Mouse (Mus musculus) kidney, adult 18-20 months (tissue): ENCODE results near the gene Lrp8.

Experiments
- DNase-seq: peaks from one replicate; pipeline ENCODE4 v3.0.0; 2021

Gene Lrp8

DNA sequence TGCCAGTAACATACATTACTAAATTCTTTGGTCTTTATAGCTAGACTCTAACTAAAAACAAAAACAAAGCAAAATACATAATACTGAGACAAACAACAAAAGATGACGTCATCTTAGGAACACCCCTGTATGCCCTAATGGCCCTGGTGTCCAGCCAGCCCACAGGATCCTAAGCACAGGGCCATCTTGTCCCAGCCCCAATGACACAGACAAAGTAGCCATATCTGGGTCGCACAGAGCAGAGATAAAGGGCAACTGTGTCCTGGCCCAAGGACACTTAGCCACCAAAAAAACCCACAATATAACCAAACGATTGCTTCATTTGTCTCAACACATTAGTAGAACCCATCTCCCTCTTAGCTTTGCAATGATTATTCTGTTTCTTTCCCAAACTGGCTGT lies 8.9 kb downstream of the Lrp8 start:
- no peak for DNase-seq

DNA sequence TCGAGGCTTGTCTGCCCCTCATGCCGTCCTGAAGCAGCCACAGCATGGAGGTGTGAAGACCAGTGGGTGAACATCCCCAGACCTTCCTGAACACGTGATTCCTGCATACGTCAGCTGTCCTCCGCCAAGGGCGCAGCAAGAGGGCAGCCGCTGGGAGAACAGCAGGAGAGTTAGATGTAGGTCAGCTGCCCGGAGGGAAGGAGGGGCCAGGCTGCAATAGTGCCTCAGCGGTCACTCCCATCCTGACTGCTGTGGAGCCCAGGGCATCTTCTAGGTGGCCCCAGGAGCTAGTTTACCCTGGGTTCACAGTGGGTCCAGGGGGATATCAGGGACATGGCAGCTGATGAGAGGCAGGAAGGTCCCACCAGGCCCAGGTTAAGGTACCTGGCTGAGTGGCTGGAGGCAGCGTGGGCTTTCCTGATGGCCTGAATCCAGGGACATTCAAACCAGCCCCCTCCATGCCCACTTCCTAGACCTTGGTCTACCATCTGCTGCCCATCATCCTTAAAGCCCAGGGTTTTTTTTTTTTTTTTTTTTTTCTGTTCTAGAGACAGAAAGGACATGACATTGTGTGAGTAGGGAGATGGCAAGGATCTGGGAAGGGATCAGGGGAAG lies 9.8 kb downstream of the Lrp8 start:
- no peak for DNase-seq

DNA sequence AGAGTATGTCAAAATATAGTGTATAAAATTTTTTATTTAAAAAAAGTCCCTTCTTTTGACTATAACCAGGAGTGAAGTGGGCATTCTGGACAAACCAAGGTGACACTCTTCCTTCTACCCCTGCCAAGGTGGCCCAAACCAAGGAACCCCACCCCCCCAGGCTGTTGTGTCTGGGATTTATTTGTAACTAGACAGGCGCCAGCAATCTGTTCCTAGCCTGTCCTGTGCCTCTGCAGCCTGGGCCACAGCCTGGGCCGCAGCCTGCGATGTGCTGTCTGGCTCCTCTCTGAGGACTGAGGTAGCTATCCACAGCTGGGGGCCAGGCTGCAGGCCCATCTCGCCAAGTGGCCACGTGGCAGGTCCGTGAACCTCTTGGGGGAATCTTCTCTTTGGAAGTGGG lies 10.3 kb downstream of the Lrp8 start:
- no peak for DNase-seq

DNA sequence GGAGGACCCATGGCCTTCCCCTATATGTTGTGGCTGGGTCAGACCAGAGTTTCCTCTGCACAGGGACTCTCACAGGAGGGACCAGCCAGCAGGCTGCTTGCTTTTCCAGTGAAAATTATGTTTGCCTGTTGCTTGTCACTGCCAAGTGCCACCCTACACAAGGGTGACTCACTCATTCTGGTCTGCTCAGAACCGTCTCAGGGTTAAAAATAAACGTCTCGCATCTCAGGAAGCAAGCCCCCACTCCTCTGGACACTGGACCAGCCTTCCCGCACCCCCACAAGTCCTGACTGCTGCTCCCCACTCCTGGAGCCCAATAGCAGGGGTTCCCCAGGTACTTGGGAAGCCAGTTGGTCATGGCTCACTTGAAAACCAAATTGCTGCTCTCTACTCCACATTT lies 14.4 kb downstream of the Lrp8 start:
- no peak for DNase-seq

DNA sequence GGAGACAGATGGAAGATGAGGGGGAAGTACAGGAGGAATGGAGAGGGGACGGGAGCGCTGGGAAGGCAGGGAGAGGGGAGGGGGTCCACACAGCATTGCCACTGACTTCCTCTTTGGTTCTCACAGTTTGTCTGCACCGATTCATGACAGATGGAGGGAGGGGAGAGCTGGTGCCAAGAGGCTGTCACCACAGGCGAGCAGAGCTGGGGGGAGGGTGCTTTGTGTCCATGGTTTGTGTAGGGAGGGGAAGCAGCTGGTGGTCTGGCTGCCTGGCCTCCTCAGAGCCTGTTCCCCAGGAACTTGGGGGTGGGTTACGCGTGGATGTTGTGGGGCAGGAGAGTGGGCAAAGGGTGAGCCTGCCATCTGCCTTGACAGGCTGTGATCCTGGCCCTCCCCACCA lies 15.4 kb downstream of the Lrp8 start:
- no peak for DNase-seq

DNA sequence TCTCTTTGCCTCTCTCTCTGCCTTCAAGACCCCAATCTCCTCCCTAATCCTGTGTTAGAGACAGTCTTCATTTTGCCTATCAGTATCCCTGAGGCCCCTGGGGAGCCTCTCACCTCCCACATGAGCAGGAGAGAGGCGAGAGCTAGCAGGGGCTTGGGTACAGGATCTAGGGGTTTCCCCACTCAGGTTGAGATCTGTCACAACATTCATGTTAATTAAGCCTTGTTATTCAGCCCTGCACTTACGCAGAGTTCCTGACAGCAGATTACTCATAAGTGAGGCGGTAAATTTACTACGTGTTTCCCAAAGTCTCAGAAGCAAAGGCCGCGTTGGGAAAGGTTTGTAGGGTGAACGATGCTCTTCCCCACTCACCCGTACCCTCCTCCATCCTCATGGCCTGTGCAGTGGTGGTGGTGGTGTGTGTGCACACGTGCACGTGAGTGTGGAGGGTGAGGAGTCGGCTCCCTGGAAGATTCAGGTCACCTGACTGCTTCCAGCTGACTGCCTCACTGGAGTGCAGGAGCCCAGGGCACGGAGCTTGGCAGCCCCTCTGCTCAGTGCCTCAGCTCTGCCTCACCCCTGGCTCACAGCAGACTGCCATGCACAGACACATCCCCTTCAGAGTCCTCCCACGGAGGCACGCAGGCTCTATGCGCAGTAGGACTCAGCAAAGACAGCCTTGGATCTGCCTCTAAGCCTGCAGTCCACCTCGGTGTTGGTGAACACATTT lies 18.1 kb downstream of the Lrp8 start:
- no peak for DNase-seq

DNA sequence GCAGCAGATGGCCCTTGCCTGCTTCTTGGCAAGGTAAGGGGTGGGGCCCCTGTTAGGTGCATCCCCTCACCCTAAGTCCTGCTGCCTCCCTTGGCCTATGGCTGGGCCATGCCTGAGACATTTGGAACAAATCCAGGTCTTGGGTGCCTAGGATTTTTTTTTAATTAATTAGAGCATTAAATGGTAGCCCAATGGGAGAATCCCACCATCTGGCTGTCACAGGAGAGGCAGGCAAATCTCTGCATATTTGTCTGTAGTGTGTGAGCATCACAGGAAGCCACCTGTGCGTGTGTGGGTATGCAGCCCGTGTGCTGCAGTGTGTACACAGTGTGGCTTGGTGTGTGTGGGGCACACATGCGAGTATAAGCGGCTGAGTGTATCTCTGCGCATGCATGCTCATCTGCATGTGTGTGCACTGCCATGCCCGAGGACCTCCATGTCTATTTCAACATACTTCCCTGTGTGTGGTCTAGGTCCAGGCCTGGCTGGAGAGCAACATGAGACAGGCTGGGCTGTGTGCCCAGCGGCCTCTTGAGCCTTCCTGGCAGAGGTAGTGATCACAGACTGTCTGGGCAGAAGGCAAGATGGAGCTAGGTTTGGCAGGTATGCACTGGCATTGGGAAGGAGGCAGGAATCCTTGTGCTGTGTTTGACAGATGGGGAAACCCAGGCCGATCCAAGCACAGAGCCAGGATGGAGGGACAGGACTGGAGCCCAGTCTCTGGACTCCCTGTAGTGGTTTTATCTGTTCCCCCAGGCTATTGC lies 19.0 kb downstream of the Lrp8 start:
- DNase-seq, result peak; percentile 28

DNA sequence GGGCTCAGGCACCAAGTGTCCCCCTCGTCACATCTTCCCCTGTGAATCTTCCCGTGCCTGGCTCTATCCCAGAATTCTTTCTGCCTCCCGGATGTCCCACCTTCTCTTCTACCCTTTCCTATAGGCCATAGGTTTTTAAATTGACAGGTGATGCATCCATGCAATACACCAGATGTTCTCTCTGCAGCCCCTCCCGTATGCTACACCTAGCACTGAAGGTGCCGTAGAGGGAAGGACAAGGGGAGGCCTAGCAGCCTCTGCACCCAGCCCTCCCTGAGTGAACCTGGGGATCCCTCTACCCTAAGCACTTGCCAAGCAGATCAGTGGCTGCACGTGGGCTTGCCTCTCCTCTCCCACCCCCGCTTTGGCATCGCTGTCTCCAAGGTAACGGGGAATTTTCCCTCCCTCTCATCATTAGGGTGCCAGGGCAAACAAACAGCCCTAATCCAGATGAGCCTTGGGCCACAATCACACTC lies 20.9 kb downstream of the Lrp8 start:
- DNase-seq, result no peak

DNA sequence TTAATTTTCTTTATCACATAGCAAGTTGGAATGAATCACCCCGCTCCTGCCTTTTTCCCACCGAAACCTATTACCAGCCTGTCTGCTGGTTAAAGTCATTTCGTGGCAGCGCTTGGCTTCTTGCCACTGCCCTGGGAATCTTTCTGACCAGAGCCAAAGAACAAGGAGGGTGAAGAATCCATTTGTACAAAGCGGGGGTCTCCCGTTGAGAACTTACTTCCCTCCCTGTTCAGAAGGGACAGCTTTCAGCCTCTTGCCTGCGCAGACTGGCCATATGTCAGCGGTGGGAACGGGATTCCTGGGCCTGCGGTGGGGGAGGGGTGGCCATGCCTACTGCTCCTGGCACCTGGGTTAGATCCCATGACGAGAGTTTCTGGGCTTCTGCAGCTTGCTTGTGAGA lies 21.4 kb downstream of the Lrp8 start:
- DNase-seq, result no peak

DNA sequence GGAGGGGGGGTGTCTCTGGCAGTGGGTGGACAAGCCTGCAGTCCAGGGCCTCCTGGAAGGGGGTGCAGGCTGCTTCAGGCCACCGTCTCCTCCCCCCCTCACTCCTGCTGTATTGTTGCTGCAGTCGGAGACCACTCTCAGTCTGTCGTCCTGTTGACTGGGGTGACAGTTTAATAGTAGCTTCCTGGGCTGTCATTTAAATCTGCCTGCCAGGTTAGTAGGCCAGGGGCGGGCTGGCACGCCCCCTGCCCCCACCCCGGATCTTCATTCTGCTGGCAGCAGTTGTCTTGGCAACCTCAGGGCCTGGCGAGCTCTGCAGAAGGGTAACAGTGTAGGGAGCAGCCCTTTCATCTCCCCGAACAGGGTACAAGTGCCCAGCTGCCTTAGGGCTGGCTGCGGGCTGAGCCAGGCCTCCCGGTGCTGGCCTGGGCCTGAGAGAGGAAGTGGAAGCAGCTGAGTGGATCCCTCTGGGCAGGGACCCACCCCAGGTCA lies 26.7 kb downstream of the Lrp8 start:
- DNase-seq, result no peak

DNA sequence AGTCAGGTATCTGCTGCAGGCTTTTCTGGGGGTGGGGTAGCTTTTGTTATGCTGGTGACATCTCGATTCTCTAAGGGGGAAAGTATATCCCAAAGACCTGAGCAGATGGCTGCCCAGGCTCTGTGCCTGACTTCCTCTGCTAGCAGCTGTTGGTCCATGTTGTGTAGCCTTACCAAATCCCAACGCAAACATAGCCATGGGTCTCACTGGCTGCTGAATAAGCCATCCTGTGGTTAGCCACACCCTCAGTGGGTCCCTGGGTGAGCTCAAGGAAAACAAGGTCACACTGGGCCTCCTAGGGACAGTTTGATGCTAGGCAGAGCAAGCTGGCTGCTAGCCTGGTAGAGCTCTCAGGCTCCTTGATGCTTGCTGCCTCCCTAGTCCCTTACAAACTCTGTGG lies 27.6 kb downstream of the Lrp8 start:
- DNase-seq, result no peak

DNA sequence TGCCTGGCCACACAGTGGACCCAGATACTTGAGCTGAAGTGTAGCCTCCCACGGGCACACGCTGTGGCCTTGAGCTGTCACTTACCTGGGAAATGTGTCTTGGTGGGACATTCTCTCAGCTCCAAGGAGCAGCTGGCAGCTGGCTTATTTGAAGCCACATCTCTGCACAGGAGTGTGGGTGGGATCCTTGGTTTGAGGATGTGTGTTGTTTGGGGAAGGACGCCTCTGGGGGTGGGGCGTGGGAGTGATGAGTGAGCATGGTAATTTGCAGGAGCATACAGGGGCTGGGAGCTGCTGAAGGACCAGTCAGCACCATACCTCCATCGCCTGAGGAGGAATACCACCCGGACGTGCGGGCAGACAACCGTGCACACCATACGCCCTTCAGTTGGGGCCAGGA lies 28.1 kb downstream of the Lrp8 start:
- no peak for DNase-seq

DNA sequence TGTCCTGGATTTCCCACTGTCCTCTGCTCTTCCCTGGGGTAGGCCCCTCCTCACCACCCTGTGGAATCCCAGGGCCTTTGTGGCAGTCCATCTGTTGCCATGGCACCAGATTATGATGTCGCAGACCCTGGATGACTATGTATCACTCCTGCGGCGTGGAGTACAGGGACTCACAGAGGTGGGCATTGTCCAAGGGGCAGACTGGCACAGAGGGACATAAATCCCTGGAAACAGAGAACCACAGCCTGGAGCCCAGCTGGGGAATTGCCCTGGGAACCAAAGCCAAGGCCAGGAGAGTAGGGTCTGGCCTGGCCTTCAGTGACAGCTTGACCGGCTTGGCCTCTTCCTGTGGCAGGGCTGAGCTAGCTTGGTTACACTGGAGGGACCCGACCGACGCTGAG lies 28.8 kb downstream of the Lrp8 start:
- DNase-seq, result no peak

DNA sequence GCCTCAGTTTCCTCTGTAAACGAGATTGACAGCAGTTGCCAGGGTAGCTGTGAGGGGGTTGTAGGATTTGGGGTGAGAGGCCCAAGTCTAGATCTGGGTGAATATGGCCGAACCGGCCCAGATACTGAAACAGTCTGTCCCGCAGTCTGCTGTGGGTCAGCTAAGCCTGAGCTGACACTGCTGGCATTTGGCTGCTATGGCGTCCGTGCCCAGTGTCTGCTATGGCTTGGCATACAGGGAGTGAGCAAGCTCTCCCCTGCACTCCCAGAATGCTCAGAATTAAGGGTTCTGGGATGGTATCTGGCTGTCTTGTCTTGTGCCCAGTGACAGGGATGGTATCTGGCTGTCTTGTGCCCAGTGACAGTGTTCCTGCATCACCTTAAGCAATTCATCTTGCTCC lies 29.6 kb downstream of the Lrp8 start:
- DNase-seq, result no peak

DNA sequence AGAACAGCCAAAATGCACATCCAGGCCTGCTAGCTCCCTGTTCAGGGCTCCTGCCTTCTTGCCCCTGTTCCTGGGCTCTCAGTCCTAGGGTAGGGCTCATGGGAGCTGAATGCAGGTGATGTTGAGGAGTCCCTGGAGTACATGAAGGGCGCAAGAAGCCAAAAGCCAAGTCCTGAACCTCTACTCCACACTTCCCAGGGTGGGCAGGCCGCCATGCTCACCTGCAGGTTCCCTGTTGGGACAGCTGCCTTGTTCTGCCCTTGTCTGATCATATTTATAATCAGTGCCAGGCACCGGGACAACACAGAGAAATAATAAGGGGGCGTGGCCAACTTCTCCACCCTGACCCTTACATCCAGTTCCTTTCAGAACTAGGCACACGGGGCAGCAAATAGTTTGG lies 31.5 kb downstream of the Lrp8 start:
- no peak for DNase-seq

DNA sequence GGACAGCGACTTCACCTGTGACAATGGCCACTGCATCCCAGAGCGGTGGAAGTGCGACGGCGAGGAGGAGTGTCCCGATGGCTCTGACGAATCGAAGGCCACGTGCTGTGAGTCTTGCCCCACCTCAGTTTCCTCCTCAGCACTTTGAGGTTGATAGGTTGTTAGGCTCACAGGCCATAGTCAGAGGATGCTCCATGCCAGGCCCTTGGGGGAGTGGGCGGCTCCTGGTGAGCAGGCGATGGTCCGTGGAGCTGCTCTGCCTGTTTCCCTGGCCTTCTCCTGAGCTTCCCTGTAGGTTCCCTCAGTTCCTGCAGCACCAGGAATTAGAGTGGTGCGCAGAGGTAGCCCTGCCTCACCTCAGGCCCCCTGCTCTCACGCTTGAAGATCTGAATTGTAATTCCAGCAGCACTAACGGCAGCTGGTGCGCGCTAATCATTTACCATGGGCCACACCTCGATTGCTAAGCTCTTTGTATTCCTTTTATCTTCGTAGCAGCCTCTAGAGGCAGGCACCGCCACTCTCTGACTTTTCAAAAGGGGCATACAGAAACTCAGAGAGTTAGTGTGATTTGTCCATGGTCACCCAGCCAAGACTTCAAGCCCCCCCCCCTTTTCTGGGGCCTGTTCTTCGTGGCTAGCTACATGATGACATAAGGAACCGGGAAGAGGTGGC lies 32.7 kb downstream of the Lrp8 start:
- DNase-seq, result no peak

DNA sequence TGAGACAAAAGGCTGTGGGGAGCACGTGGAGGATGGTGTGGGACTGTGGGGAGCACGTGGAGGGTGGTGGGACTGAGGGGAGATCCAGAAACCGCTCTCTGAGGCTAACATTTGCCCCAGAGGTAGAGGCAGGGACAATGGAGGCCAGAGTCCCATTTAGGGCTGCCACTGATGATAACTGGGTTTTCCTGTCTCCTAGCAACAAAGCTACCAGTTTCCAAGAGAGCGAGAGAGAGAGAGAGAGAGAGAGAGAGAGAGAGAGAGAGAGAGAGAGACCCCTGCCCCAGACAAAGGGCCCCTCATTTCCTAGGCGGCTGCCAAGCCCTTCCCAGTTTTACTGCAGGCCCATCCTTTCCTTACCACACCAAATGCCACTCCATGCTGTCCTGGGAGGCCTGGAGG lies 33.4 kb downstream of the Lrp8 start:
- DNase-seq, result no peak

DNA sequence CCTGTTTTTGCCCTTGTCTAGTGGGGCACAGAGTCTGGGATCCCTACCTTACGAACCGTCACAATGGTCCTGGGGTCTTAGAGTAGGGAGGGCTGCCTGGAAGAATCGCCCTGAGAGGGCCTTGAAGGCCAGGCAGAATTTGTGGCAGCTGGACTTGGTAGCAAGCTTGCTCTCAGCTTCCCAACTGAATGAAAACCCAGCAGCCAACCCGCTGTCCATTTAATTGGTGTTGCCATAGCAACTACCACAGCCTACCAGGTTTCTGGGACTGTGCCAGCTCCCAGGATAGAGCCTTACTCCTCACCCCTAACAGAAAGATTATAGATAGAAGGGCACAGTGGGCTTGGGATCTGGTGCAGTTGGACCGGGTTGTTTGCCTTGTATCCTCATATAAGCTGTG lies 34.7 kb downstream of the Lrp8 start:
- DNase-seq, result no peak

DNA sequence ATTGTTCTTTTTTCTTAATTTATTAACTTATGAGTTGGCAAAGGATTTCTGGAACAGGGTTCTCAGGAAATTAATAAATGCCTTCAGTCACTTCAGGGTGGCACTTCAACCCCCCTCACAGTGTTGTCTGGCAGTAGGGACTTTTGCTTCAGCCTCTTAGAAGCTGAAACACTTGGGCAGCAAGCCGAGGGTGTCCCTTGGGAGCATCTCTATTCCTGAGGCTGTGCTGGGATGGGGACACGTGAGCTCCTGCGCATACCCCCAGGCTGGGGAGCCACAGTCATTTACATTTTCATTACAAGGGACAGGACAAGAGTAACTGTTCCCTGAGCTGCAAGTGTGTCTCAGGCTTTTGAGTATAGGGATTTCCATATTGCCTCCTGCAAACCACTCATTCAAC lies 35.8 kb downstream of the Lrp8 start:
- DNase-seq, result no peak

DNA sequence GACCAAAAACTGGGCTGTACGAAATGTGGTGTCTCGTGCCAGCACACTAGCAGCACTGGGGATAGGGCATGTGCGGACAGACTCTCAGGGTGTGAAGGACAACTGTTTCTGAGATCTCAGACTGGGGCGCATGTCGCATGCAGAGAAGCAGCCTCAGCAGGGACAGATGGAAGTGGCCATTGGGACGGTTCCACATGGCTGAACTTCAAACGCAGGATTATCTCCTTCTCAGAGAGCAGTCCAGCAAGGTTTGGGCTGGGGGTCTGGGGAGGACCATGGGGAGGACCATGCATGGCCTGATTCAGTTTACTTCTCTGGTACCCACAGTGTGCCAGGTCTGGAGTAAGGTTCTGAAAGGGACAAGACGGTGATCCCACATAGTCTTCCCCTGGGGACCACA lies 41.6 kb downstream of the Lrp8 start:
- no peak for DNase-seq

DNA sequence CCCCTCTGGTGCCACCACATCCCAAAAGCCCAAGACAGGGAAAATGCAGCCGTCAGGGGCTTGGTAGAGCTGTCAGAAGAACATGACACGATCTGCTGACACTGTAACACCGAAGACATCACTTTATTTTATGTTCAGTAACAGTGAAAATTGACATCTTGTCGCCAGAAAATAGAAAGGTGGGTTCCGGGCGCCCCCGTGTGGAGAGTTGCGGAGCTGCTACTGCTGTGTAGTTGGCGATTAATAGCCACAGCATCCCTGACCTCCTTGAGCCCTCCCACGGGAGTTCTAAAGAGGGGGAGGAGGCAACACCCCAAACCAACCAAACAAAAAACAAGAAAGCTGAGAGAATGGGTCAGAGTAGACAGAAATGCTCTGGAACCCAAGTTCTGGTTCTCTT lies 42.9 kb downstream of the Lrp8 start:
- DNase-seq, result peak; percentile 78

DNA sequence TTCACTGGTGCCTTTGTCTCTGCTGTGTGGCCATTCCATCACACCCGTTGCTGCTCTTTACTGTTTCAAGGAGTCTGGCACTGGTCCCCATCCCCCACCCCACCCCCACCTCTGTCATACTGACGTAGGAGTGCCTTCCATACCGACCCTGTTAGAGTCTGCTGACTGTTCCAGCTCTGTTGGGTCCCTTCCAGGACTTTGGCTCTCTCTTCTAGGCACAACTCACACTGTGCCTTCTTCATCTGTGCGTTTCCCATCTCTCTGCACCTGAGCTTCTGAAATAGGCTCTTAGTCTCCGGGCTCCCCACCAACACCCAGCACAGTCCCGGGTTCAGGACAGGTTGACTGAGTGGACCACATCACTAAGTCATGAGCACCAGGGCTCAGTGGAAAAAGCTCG lies 44.7 kb downstream of the Lrp8 start:
- no peak for DNase-seq

DNA sequence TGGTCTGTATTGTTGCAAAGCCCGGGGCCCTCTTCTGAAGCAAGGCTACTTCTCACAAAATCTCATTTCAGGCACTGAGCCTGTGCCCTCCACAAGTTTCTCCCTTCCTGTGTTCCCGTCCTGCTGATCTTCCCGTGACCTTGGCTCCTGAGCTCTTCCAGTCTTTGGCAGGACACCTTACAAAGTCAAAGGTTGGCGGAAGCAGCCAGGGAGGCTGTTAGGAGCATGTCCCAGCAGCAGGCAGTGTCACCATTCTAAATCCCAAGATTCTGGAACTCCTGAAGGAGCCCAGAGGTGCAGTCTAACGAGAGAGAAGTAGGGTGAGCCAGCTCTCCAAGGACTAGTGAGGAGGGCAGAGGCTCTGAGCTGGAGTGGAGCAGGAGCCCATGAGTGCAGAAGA lies 46.5 kb downstream of the Lrp8 start:
- DNase-seq, result peak; percentile 41

DNA sequence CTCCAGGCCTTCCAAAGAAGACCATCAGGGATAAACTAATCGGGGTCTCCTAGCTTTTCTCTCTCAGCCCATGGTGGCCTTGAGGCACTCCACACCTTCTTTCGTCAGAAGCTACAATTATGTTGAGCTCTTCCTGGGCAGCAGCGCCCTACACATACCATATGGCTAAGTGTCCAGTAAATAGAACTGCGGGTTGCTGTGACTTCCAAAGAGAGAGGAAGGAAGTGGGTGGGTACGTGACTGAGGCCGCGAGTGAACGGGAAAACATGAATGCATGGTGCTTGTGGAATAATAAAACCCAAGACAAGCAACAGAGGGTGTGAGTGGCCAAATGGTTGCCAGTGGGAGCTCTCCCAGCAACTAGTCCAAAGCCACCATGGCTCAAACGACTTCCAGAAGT lies 47.6 kb downstream of the Lrp8 start:
- no peak for DNase-seq
